Mouse (Mus musculus): Measurements from ENCODE around the gene Hnrnpm. TPM values are rescaled to one million over a fixed set of nuclear protein-coding genes. Genes with fewer than 3 reads are reported as not detected.
"Not testable (repeated sequence)": the region's sequence is repeated elsewhere in the genome, so short reads cannot be mapped to it uniquely, and the experiment has no call there.

Gene Hnrnpm
- total RNA-seq (2021), result 100 to 1,000 TPM in 1 of 2 experiments, 10 to 100 TPM in 1; 85.1 to 108 TPM
- long read RNA-seq, experiment 1, partial matches to known transcripts, result 10 of 21 reads
- long read RNA-seq, experiment 1, other reads (novel, unspliced or antisense), result 11 of 21 reads
- long read RNA-seq, experiment 2, partial matches to known transcripts, result 8 of 19 reads
- long read RNA-seq, experiment 2, other reads (novel, unspliced or antisense), result 11 of 19 reads

DNA sequence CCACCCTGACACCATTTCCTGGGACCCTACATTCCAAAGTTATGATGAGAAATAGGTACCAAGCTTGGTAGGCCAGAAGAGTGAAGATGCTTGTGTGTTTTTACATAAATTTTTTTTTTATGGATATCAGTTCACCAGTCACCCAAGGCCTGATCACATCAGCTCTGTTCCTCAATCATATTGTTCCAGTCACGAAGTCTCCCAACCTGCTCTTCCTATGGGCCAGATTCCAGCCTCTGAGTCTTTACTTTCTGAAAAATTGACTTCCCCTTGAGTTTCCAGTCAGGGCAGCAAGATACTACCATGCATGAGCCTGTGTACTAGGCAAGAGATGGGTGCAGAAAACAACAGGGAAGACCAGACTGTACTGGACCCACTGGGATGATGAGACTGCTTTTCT lies at the start of gene Hnrnpm:
TSS of gene Hnrnpm (minus strand) at position 101 of the 400 bp plus-strand sequence.
- no peak for DNase-seq

DNA sequence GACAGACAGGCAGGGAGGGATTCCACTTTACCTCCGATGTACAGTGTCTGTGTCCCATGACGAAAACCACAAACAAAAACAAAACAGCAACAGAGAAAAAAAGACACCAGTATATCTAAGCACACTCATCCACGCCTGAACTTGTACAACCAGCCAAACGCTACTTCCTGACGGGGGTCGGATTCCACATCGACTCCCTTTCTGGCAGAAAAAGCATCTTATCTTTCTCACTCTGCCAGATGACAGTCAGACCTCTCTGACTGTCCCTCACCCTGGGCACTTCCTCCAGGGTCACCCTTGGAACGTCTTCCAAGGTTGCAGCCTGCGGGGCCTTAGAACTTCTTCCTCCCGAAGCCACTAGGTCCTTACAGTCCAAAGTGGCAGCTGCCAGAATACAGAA lies 46.9 kb upstream of the Hnrnpm start:
- not testable (repeated sequence) for DNase-seq

DNA sequence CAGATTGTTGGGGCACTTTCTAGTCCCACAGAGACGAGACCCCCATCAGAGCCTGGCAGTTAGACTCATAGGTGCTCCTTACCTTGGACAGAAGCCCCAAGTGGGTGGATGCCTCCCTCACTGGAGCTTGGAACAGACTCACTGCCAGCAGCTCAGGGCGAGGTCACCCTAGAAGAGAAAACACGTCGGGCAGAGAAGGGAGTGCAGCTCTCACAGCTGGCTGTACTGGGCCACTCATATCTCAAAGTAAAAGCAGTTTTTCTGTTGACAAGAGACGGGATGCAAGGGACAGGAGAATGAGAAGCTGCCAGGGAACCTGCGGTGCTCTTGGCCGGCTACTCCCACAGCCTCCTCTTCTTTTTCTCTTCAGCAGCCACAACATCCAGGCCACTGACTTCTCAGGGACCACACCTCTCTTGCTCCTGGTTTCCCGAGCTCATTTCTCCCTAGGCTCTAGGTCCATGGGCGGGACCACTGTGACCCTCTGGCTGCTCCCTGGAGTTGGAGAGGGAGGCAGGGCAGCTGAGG lies 46.0 kb upstream of the Hnrnpm start:
- not testable (repeated sequence) for DNase-seq

DNA sequence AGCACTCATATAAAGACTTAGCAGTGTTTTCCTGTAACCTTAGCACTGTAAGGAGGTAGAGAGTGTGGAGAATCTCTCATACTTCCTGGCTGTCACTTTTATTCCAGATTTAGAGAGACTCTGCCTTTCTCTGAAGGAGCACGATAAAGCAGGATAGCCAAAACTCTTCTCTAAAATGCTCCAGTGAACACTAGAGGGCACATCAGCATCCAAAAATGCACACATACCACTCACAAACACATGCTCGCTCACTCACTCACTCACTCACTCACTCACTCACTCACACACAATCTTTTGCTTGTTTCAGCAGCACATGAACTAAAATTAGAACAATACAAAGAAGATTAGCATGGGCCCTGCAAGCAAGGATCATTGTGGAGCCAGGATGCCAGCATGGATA lies 42.6 kb upstream of the Hnrnpm start:
- DNase-seq, result no peak

DNA sequence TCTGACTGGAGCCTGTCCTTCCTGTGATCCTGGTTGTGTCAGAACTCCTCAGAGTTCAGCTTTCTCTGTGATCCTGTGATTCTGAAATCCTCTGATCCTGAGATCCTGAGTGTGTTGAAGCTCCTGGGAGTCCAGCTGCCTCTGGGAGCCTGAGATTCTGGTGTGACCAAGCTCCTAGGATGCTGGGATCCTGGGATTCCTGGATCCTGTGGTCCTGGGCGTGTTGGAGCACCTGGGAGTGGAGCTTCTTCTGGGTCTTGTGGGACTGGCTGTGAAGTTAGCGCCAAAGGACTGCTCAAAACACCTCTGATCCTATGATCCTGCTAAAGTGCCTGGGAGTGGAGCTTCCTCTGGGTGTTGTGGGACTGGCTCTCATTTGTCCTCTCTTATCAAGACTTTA lies 41.7 kb upstream of the Hnrnpm start:
- no peak for DNase-seq

DNA sequence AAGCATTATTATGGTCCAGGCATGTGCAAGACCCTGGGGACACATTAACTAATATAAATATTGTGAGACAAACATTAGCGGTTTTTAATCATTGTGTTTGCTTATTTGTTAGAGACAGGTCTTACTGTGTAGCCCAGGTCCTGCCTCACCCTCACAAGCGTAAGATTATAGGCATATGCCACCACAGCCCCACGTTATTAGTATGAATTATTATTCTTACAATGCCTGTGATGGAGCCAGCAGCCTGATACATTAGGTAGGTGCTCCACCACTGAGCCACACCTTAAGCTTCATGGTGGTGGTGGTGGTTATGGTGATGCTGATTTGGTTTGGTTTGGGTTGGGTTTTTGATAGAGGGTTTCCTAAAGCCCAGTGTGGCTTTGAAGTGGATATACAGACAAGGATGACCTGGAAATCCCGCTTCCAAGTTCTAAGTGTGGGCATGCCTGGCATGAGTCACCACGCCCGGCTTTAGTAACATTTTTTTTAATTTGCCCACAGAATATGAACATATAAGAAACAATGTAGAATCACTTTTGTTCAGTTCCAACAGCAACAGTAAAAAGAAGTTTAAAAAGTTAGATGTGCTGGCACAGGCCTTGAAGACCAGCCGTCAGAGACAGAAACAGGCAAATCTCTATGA lies 33.2 kb upstream of the Hnrnpm start:
- DNase-seq, result no peak

DNA sequence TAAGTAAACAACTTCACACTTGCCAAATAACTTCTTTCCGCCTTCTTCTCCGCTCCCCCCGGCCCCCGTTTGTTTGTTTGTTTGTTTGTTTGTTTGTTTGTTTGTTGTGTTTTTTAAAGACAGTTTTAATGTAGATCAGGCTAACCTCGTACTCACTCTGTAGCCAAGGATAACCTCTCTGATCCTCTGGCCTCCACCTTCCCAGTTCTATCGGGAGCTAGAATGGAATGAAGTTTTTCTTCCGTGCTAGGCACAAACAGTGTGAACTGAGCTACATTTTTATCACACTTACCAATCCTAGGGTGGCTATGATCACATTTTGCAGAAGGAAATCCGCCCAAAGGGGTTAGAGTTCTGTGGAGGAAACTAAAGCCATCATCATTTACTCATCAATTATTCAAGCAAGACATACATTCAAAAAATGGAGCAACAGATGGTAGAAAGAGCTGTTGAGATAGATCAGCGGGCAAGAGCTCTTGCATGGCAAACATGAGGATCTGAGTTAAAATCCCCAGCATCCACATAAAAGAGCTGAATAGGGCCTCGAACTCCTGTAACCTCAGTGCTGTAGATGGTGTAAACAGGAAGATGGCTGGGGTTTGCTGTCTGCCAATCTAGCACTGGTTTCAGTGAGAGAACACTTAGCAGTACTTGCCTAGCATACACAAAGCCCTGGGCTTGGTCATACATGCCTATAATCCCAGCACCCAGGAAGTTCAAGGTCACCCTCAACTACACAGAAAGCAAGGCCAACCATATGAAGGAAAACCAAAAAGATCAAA lies 32.5 kb upstream of the Hnrnpm start:
- no peak for DNase-seq

DNA sequence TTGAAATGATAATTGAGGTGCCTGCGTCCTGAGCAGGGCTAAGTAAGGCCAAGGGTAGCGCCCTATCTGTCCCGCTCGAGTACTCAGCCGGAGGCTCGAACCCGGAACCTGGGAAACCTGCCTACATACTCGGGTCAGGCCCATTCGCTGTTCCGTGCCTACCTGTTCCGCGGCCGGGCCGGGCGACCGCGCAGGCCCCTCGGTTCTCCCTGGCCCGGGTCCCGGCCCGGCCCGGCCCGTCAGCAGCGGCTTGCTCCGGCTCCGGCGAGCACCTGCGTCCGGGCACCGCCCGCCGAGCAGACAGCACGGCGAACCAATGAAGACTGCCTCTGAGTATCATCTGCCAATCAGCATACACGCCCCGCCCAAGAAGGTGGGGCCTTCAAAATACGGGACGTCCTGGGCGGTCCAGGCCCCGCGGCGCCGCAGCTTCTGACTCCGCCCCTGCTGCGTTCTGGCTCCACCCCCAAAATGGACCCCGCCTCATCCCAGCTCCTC lies 31.8 kb upstream of the Hnrnpm start, which contains the start of gene March2:
TSS of gene March2 (minus strand) at position 287 of the 498 bp plus-strand sequence.
- DNase-seq, result peak; percentile 98

DNA sequence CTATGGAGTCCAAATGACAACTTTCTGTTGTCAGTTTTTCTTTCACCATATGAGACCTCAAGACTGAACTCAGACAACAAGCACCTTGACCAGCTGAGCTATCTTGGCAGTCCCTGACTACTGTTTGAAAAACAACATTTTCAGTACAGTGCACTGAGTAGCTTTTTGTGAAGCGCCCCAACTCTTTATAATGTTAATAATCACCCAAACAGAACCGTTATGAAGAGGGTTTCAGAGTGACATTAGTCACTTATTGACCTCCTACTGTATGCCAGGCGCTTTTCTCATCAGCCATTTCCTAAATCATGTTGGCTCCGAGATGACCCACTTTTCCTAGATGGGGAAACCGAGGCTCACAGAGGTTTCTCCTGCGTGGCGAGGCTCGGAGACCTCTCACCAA lies 31.3 kb upstream of the Hnrnpm start:
- DNase-seq, result no peak

DNA sequence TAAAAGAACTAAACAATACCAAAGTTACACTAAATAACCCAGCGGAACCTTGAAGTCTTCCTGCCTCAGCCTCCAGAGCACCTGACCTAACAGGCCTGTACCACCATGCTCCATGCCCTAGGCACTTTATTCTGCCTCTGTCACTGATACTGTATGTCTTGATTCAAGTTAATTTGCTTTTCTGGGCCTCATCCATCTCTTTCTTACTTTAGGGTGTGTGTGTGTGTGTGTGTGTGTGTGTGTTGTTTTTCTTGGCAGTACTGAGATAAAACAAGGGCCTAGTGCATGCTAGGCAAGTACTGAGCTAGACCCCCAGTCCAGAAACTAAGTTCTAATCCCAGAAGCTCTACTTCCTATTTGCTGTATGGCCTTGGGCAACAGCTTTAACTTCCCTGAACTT lies 30.6 kb upstream of the Hnrnpm start:
- DNase-seq, result no peak

DNA sequence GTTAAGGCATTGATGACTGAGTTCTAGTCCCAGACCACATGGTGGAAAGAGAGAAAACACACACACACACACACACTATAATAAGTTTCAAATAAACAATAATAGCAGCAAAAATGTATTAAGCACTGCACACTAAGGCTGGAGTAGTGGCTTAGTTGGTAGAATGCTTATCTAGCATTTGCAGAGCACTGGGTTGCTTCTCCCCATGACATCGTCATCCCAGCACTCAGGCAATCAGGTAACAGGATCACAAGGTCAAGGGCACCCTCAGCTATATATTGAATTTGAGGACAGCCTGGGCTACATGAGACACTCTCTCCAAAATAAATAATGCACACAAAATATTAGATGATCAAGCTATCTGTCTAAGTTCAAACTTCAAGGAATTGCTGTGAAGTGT lies 28.1 kb upstream of the Hnrnpm start:
- no peak for DNase-seq

DNA sequence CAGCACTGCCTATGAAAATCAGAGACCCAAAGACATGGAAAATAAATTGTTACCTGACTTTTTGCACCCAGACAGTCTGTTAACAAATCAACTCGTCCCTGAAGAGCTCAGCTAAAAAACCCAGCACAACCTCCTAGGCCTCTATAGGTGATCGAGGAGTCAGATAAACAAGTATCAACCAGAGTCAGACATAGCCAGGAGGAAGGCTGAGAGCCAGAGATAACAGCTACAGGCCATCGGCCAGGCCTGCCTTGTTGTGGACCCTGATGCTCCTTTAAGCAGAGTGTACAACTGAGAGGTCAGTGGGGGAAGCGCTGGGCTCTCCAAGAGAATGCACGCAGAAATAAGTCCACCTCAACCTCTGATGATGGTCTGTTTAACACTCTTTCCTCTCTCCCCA lies 26.6 kb upstream of the Hnrnpm start:
- DNase-seq, result no peak

DNA sequence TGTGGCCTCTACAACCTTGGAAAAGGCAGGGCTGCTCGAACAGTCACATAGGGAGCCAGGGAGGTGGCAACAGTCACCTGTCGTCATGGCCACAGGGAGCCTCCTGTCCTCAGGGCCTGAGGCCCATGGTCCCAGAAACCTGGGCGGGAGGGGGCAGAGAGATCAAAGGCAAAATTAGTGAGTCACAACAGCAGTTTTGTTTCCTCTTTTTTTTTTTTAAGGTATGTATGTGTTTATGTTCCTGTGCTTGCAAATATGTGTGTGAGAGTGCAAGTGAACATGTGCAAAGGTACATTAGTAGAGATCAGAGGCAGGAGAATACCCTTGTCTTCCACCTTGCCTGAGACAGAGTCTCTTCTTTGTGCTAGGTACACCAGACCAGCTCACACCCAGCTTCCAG lies 23.2 kb upstream of the Hnrnpm start:
- DNase-seq, result no peak

DNA sequence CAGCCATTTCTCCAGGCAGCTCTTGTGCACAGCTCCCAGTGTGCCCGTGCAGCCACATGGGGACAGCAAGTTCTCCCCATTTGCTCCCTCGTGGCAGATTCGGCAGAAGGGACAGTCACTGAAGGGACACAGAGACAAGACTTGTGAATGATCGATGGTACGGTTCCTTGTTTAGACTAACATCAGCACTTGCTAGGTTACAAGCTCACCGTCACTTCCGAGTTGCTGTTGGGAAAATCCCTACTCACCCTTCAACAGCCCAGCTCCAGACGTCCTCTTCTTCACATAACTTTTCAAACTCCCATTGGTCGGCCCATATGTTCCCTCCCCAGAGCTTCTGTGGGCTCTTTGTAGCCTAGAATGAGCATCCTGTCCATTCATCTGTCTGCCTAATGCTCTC lies 16.4 kb upstream of the Hnrnpm start:
- no peak for DNase-seq

DNA sequence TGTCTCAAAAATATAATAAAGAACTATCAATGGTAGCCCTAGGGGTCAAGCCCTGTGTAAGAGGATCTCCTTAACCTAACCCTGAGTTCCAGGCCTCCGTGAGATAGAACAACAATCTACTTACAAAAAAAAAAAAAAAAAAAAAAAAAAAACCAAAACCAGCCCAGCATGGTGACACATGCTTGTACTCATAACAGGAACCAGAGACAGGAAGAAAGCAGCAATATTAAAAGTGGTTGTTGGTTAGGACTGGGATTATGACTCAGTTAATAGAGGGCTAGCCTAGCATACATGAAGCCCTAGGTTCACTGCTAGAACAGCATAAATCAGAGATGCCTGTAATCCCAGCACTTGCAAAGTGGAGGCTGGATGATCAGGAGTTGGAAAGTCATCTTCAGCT lies 15.5 kb upstream of the Hnrnpm start:
- DNase-seq, result no peak

DNA sequence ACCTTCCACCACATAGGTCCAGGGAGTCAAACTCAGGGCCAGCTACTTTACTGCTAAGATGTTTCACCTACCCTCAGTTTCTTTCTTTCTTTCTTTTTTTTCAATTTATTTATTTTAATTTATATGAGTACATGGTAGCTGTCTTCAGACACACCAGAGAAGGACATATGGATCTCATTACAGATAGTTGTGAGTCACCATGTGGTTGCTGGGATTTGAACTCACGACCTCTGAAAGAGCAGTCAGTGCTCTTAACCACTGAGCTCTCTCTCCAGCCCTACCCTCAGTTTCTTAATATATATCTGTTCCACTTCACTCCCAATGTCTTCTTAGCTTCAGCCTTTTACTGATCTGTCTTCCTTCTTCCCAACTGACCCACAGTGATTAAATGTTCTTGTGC lies 8.8 kb upstream of the Hnrnpm start:
- no peak for DNase-seq

DNA sequence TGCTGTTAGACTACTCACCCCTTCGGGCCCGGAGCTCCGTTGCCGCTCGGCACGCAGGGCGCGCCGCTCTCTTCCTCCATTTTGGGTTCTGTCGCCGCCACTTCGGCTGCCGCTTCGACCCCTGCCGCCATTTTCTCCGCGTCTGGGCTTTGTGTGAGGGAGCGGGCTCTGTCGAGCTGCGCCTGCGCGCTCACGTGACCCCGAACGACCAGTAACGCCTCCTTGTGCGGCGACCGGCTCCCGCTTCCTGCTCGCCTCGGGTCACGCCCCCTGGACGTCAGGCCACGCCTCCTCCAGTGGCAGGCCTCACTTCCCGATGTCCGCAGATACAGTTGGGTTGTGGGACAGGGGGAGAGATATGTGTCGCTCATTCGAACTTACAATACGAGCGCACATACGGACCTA lies 1.4 kb downstream of the Hnrnpm start:
- DNase-seq, result peak; percentile 99

DNA sequence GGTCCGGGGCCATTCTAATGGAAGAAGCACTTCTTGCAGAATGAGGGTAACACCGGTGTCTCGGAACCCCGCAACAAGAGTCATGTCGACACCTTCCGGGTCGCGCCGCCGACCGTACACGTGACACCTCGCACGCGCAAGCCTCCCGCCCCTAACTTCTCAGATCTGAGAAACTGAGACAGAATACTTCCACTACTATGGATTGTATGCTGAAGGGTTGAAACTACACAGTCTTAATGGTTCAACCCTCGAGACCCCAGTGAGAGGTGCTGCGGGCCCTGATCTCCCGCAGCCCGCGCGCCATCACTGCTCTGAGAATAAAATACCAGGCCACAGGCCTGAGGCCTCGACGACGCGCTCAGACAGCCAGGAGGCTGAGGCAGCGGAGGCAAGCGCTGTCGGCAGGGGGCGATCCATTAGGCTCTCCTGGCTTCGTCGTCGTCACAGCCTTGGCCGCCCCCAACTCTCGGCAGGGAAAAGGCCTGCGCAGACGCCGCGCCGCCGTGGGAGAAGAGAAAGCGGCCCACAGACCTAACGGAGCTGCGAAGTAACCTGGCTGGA lies 1.9 kb downstream of the Hnrnpm start:
- peak; percentile 67 for DNase-seq

DNA sequence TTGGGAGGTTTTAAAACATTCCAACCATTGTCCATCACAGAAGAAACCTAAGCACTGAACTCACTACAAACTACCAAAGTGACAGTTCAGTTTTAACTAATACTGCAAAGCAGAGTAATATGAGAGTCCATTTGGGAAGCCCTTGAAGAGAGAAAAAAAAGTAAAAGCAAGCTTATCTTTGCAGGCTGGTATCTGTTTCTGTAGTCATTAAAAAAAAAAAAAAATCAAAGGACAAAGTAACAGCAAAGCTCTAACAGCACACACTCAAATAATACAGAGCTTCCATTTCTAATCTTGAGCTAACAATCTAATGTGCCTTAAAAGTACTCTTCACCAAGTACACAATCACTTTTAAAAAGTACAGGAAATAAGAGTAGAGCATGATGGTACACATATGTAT lies 4.9 kb downstream of the Hnrnpm start:
- no peak for DNase-seq

DNA sequence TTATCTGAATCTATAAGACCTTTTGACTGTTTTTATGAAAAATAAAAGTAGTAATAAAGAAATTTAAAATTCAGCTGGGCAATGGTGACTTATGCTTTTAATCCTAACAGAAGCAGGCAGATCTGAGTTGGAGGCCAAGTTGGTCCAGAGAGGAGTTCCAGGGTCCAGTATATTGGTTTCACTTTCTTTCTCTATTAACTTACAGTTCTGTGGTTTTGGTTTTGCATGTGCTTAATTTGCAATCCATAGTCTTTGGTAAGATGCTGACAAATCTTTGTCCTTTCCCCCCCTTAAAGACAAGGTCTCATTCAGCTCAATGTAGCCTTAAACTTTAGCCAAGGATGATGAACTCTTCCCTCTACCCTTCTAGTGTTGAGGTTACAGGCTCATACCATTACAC lies 7.9 kb downstream of the Hnrnpm start:
- no peak for DNase-seq

DNA sequence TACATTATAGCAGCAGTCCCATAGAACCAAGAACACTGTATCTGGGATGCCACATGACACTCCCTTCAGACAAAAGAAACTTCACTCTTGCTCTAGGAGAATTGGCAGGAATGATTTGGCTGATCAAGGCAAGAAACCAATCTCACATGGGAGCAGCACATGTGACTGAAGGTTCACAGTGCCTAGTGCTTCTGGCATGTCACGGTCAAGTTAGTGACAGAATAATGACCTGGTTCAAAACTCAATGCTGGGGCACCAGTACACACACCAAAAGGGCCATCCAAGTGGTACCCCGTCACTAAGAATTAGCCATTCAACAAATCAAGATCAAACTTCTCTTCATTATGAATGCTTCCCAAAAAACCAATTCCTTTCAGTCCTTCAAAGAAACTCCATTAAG lies 10.6 kb downstream of the Hnrnpm start:
- DNase-seq, result no peak

DNA sequence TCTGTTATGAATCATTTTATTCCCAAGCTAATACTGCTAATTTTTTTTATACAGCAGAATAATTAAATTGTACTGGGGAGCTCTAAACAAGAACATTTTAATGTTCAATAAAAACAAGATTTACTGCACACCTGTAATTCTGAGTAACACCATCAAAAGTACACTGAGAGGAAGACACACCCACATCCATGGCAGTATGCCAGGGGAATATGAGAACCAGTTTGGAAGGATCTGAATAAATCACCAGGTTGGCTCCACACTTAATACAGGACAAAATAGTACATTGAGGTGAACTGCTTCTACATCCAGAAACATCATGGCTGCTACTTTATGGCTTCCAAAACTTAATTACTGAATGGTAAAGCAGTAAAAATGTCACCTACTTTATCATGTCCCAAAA lies 11.2 kb downstream of the Hnrnpm start:
- no peak for DNase-seq

DNA sequence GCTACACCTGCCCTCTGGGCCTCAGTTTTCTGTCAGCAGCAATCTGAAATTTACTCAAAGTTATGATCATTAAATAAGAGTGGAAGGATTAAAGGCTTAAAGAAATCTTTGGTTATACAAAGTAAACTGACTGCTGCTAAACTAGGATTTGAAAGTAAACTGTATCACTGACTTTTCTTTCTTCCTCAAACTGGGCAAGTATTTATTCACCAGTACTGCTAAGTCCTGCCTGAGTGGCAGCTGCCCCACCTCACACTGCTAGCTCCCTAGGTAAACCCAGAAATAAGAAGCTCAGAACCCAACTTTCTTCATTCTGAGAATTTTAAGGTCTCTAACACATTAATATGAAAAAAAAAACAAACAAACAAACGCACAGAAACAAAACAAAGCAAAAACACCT lies 12.8 kb downstream of the Hnrnpm start:
- DNase-seq, result no peak

All from gastrocnemius, postnatal 10 days (tissue).